Mouse (Mus musculus) erythroblast, adult 5-6 weeks (primary cell): ENCODE data around the gene Cdc42ep4. TPM values are rescaled to one million over a fixed set of nuclear protein-coding genes. Genes with fewer than 3 reads are reported as not detected.

ENCODE experiments used
- ATAC-seq: replicated peaks from 2 replicates; pipeline ENCODE4 v1.8.0; 2016; ENCODE audit warnings: moderate number of reproducible peaks, mild to moderate bottlenecking, moderate TSS enrichment, inconsistent platforms; ENCODE audit not compliant: poor library complexity, low FRiP score, severe bottlenecking
- total RNA-seq, 2 experiments: library from RNA; stranded (forward) in 1 of 2; stranded (reverse) in 1 of 2; fragments of 150-400 nt in 1 of 2; fragments of 200-764, 138-1000 nt in 1 of 2; gene quantifications; 2 replicates each; pipeline versions ENCODE4 v1.2.3 to v1.2.4; 2015 to 2017; ENCODE audit warnings: low replicate concordance in 2 of 2

Cdc42ep4 gene
- total RNA-seq, 2 experiments from 2014 or later = 4.4 to 9.9 TPM

DNA sequence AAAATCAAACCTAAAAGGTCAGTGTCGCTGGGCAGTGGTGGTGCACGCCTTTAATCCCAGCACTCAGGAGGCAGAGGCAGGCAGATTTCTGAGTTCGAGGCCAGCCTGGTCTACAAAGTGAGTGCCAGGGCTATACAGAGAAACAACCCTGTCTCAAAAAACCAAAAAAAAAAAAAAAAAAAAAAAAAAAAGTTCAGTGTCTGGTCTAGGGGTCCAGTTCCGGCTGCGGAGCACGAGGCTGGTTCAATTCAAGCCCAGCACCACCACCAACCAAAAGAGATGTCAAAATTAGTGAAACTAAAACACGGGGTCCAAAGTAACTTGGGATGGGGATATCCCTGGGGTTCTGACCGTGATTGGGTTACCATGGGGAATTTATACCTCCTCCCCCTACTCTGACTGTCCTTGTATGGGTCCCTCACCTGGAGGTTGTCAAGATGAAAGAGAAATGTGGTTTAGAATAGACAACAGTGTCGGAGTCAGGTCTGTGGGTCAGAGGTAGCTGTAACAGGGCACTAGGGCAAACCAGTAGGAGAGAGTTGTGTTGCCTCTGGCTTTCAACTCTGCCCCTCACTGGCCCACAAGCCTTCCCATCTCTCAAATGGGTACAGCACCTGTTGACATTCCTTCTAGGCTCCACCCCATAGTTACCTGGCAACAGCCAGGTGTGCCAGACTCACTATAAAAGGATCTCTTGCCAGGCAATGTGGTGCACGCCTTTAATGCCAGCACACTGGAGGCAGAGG, 1.2 kb upstream of the Cdc42ep4 start:
- ATAC-seq = no peak

GRCm38 (mm10) chr11:113752158-113752661, 529 bp upstream of the Cdc42ep4 start:
- ATAC-seq = peak; percentile 7

DNA sequence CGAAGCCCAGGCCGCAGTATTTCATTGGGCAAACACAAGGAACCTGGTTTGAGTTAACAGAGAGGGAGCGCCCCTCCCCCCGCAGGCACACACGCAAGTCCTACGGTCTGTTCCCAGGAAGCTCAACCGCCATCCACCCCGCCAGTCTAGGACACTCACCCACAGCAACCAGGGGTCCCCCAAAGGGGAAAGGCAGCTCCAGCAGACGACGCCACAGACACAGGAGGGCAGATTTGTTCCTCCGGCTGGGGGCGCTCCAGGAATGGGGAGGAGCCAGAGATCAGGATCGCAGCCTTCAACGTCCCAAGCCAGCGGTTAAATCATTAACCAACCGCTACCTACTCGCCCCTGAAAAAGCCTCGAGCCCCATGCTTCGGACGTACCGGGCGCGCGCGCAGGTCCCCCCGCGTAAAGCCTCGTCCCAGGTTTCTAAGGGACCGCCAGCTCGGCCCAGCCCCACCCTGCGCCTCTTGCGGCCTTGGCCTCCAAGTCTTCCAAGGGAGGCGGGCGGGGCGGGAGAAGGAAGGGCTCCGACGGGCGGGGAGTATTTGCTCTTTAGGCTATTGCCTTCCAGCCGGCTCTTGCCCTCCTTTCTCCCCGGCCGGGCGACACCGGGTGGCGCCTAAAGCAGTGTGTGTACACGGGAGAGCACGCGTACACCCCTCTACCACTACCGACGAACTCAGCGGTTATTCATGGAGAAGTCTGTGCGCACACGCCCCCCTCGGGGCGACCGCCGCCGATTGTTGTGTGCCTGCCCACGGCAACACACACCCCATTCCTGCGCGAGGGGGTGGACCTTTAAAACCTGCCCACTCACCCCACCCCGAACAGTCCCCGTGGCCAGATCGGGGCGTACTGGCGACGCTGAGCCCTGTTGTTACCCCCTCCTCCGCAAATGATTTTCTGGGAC, 854 bp downstream of the Cdc42ep4 start:
- peak; percentile 53 for ATAC-seq

- ATAC-seq = peak; percentile 61
Observed at GRCm38 (mm10) chr11:113749749-113750351, 1.8 kb downstream of the Cdc42ep4 start.

DNA sequence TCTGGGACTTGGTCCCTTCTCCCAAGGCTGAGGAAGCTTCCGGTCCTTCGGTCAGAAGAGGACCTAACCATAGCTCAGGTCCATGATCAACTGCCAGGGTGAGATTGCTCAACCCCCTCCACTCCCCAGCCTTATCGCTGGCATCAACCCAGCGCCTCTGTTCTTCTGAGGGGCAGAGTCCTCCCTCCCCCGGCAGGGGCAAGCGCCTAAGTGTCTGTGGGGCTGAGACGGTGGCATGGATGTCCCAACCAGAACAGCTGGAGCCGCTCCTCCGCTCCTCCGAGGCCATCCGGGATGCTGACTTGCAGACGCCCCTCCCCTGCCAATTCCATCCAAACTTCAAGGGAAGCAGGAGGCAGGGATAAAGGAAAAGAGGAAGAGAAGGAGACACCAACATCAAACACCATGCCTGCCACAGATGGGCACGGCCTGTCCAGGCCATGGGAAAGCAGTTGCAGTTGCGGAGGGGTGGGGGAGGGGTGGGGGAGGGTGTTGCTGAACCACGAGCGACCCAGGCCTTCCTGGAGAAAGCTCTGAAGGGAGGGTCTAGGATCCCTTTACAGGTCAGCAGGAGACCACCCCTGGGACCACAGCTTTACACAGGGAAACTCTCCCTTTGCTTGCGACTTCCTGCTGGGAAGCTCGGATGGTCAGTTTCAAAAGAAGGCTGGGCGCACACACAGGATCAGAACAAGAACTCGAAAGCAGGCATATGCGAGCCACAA, 2.7 kb downstream of the Cdc42ep4 start:
- ATAC-seq = 0 out of 2 replicates have a peak, but pooled peaks have one; percentile 8

DNA sequence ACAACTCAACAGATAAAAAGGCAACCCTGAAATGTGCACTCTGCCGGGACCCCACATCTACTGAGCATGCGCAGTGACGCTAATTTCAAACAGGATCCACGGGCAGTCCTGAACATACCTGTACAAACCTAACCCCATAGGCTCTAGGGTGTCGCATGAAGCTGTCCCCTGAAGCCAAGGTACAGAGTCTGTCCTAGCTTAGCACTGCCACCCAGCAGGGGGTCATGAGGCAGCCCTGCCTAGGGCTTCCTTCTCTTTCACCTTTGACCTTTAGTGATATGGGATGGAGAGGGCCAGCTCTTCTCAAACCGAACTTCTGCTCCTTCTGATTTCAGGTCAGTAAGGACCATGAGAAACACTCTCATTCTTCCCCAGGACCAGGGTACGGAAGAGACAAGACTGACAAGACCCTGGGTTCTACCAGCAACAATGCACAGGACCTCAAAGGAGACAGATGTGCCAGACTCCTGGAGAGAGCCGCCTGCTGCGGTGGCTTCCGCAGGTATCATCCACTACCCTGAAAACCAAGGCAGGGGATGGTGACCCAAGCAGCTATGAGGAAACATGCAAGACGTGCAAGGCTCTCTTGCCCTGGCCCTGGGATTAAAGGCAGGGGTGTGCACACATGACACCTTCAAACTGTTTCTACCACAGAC, 3.8 kb downstream of the Cdc42ep4 start:
- ATAC-seq = no peak

- no peak for ATAC-seq
Observed at GRCm38 (mm10) chr11:113747056-113747455, 4.6 kb downstream of the Cdc42ep4 start.

DNA sequence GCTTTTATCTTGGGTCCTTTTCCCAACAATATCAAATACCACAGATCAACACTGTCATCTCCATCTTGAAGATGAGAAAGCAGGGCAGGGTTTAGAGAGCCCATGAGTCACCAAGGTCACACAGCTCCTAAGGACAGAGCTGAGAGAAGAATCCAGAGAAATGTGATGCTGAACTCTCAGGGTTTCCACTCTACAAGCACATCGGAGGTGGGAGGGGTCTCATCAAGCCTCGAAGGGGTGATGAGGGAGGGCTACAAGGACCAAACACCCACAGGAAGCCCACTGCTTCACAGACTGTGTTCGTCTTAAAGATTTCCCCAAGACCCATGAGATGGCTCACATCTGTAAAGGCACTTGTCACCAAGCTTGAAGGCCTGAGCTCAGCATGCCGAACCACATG, 5.7 kb downstream of the Cdc42ep4 start:
- no peak for ATAC-seq

GRCm38 (mm10) chr11:113742998-113743397, 8.7 kb downstream of the Cdc42ep4 start:
- no peak for ATAC-seq

GRCm38 (mm10) chr11:113740100-113740499, 11.6 kb downstream of the Cdc42ep4 start:
- ATAC-seq = no peak

- ATAC-seq = no peak
Observed at GRCm38 (mm10) chr11:113739213-113739612, 12.5 kb downstream of the Cdc42ep4 start.

DNA sequence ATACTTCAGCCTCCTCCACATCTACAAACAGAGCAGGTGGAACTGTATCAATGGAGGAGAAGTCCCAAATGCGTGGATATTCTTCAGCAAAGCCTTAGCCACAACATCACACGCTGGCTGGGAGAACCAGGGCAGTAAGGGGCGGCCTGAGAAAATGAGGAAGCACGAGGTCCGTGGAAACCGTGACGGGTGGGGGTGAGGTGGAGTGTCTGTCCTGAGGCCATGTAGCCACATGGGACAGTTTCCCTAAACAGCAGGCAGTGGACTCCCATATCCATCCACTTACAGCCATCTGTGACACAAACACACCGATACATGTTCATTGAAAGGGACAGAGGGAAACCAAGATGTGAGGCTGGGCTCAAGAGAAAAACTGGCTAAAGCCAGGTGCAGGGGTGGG, 13.8 kb downstream of the Cdc42ep4 start:
- ATAC-seq = no peak

- no peak for ATAC-seq
Observed at GRCm38 (mm10) chr11:113737553-113737854, 14.2 kb downstream of the Cdc42ep4 start.

DNA sequence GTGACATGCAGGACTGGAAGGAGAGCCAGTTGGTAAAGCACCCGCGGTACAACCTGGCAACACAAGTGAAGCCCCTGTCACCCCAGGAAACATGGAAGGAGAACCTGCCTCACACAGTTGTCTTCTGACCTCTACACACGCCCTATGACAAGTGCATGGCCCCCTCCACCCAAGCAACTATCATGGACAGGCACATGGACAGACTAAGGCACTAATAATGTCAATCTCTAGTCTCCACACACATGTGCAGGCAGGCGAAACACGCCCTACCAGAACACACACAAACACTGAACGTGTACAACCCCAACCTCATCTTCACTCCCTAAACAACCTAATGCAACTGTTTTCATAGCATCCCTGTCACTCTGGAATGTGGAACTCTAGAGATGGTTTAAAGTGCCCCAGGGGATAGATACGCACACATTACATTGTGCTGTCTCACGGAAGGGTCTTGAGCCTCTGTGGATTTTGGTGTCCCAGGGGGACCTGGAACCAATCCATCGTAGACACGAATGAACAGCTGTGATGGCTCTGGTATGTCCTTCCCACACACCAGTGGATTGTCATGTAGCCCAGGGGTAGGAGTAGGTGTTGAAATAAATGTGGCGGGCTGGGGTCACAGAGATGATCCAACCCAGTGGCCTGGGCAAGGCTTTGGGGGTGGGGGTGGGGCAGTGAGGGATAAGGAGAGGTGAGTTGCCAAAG, 14.7 kb downstream of the Cdc42ep4 start:
- ATAC-seq = no peak; the same call in 1 of the 2 replicates

DNA sequence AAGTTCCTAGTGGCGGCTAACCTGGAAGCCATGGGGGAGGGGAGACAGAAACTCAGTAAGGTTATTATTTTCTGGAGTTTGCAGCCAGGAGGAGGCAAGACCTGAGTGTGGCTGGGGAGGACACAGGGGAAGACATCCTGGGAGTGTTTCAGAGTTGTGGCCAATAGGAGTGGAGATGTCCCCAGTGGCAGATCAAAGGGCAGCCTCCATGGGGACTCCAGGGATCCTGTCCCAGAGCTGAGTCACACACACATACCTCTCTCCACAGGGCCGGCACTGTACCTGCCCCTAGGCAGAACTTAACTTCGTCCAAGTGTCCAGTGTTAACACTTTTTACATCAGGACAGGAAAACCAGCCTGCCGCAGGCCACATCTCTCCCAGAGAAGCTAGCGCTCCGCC, 16.5 kb downstream of the Cdc42ep4 start:
- ATAC-seq = no peak

GRCm38 (mm10) chr11:113733631-113734364, 17.9 kb downstream of the Cdc42ep4 start:
- no peak for ATAC-seq

DNA sequence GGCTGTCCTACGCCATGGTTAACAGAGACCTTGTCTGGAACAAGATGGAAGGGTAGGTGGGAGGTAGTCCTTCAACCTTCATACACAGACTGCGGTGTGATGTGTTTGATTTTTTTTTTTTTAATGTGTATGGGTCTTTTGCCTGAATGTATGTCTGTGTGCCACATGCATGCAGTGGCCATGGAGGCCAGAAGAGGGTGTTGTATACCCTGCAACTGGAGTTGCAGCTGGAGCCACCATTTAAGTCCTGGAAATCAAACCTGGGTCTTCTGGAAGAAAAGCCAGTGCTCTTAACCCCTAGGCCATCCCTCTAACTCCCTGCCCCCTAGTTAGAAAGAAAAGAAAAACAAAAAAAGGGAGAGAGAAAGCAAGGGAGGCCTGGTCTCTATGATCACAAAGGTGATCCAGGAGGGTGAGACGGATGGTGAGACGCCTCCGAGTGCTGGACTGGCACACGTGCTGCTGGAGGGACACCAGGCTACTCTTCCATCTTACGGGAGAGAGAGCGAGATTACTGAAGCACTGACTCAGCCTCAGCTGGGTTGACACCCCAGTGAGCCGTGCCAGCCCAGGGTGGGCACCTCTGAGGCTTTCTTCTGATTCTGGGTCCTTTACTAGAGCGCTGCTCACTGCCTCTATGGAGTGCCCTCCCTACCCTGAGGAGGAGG, 19.6 kb downstream of the Cdc42ep4 start:
- ATAC-seq = no peak

- no peak for ATAC-seq
Observed at GRCm38 (mm10) chr11:113730879-113731278, 20.8 kb downstream of the Cdc42ep4 start.
